Mouse (Mus musculus) megakaryocyte, embryonic 14.5 days (primary cell): Measurements from ENCODE around the gene Dnah11.

Experiments used
- FLI1 ChIP-seq: IDR thresholded peaks from 2 replicates; pipeline ENCODE4 v1.6.1; 2012; ENCODE audit warnings: low read length, inconsistent platforms, mixed read lengths
- GATA1 ChIP-seq: IDR thresholded peaks from 3 replicates; pipeline ENCODE4 v1.6.1; 2012; ENCODE audit warnings: mixed read lengths, low read length, inconsistent platforms, borderline replicate concordance

DNA sequence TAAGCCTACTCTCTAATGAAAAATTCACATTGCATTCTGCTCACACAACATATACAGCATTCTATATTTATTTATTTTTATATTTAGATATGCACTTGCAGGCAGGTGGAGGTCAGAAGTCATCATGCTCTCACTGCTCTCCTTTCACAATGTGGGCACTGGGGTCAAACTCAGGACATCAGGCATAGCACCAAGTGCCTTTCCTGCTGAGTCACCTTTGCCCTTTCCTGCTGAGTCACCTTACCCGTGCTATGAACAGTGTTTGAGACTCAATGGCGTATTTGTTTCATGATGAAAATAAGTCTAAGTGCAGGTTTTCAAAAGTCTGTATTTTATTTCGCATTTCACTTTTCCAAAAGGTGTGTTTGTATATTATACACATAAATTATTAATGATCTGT, 9.3 kb downstream of the Dnah11 start:
- TF ChIP-seq GATA1 (no peak), FLI1 (no peak)
